Mouse (Mus musculus) thymus, adult 2 months (tissue): ENCODE measurements at regions not wholly inside any gene's neighbourhood (a gene's known extent, or its start where the extent isn't known, plus 50 kb on each side); places are given as distances from the start of the nearest gene placed in this dataset.
A peak's percentile ranks its signal among the peaks of the same experiment; 100 is the strongest.

Source experiments
- DNase-seq: peaks from one replicate; pipeline ENCODE4 v3.0.0; 2021
- H3K27ac ChIP-seq: fragments of 200-500 bp; 2 replicates; pipeline ENCODE4 v1.5.1; 2012; ENCODE audit warnings: low read length, control low read depth; ENCODE audit not compliant: control insufficient read depth, insufficient read depth
- H3K27me3 ChIP-seq: fragments of 200-500 bp; 2 replicates; pipeline ENCODE4 v1.6.1; 2012; ENCODE audit warnings: mild to moderate bottlenecking, low read length, moderate library complexity, mixed read lengths; ENCODE audit not compliant: control insufficient read depth, insufficient read depth
- H3K36me3 ChIP-seq: fragments of 200-500 bp; 2 replicates; pipeline ENCODE4 v1.6.1; 2012; ENCODE audit warnings: mild to moderate bottlenecking, low read length, moderate library complexity; ENCODE audit not compliant: control insufficient read depth, insufficient read depth
- H3K4me1 ChIP-seq: fragments of 200-500 bp; replicated peaks from 2 replicates; pipeline ENCODE4 v1.6.1; 2012; ENCODE audit warnings: low read length; ENCODE audit not compliant: control insufficient read depth, insufficient read depth
- H3K4me3 ChIP-seq: fragments of 200-500 bp; 2 replicates; pipeline ENCODE4 v1.5.1; 2012; ENCODE audit warnings: mild to moderate bottlenecking, low read length, control low read depth, moderate library complexity; ENCODE audit not compliant: control insufficient read depth, insufficient read depth
- CTCF ChIP-seq: fragments of 200-500 bp; IDR thresholded peaks from 2 replicates; pipeline ENCODE4 v1.5.1; 2012; ENCODE audit warnings: mild to moderate bottlenecking, control low read depth, low read length, moderate library complexity, borderline replicate concordance; ENCODE audit not compliant: control insufficient read depth, poor library complexity, insufficient read depth; ENCODE audit errors: extremely low read depth
- POLR2A ChIP-seq: fragments of 200-500 bp; IDR thresholded peaks from 2 replicates; pipeline ENCODE4 v1.6.1; 2012; ENCODE audit warnings: mild to moderate bottlenecking, low read length, control low read depth, moderate library complexity; ENCODE audit not compliant: control insufficient read depth, poor library complexity, insufficient read depth; ENCODE audit errors: extremely low read depth
- WGBS: fragments of 180-500 bp; shearing (Covaris S2); methylation state at CpG from one replicate; pipeline ENCODE4 v1.1.7; 2018; 5-methylcytosine and 5-hydroxymethylcytosine counted together

DNA sequence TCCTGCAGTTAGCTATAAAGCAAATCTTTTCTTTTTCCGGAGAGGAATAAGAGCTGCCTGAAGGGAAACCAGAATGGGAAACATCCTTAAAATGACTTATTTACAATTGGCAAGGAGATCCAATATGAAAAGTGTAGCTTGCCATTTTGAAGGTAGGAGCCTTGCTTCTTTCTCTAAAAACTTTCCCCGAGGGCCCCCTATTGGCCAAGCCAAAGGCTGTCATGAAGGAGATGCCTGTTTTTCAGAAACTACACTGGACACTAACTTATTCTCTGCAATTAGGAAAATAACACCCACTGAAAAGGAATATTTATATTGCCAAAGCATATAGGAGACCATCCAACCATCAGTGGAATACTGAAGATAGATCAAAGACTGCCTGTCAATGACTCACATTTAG is 312.8 kb upstream of the Thrb start:
- H3K36me3 ChIP-seq = no peaks in the 10 kb centered on the region
- no peak overlapping the region for H3K27ac ChIP-seq
- DNase-seq = no peak
- no peaks in the 10 kb centered on the region for H3K4me1 ChIP-seq
- no peak overlapping the region for H3K4me3 ChIP-seq
- H3K27me3 ChIP-seq = no peaks in the 10 kb centered on the region
- TF ChIP-seq CTCF (no peak), POLR2A (no peak)
- WGBS = 85% methylated on average over 2 of the region's 2 CpGs

DNA sequence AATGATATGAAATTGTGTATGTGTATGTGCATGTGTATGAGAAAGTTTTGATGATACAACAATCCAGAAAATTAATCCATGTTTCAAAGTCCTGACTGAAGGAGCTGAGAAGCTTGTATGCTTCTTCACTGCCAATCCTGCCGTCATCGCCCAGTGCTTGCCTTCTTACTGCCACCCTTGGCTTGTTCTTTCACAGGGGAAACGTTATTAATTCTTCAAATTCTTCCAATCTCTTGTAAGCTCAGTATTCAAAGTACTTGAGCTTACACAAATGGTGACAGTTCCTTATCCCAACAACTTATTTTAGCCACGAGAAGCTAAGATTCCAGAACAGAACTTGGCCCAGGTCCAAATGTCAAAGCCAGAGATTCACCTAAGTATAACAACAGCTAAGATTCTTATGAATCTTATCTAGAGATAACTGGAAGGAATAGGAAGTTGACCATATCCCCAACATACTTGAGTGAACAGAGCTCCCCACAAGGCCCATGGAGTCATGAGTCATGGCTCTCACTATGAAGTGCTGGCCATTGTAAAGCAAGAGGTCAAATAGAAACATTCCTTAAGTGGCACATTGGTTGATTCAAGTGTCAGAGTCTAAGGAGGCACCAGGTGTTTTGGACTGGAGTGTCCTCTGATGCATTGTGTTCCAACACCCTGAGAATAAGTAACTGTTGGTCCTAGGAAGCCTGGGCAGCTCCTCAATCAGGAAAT is 307.6 kb upstream of the Thrb start:
- no peak for DNase-seq
- Histone ChIP-seq H3K27me3 (no peaks in the 10 kb centered on the region), H3K36me3 (no peaks in the 10 kb centered on the region), H3K4me1 (no peaks in the 10 kb centered on the region), H3K4me3 (no peak overlapping the region), H3K27ac (no peak overlapping the region)
- WGBS = 83% methylated on average over 4 of the region's 4 CpGs
- TF ChIP-seq POLR2A (no peak), CTCF (no peak)

DNA sequence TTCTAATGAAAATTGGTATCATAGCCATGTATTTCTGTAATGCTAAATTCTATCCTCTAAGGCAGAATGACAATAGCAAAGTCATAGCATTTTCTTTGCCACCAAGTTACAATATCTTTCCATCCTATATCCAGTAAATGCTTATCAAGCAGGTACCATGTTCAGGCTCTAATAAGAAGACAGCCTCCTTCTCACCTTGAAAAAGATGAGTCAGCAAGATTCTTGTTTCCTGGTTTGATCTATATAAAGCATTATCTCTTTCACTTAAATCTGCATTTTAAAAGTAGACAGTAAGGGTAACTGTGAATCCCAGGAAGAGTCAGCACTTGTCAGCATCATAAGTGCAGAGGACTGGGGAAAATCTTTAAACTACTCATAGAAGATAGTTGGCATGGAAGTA is 298.2 kb upstream of the Thrb start:
- no peaks in the 10 kb centered on the region for H3K27me3 ChIP-seq
- H3K4me1 ChIP-seq = no peaks in the 10 kb centered on the region
- H3K27ac ChIP-seq = no peak overlapping the region
- TF ChIP-seq POLR2A (no peak), CTCF (no peak)
- no peaks in the 10 kb centered on the region for H3K36me3 ChIP-seq
- no peak overlapping the region for H3K4me3 ChIP-seq
- no peak for DNase-seq

DNA sequence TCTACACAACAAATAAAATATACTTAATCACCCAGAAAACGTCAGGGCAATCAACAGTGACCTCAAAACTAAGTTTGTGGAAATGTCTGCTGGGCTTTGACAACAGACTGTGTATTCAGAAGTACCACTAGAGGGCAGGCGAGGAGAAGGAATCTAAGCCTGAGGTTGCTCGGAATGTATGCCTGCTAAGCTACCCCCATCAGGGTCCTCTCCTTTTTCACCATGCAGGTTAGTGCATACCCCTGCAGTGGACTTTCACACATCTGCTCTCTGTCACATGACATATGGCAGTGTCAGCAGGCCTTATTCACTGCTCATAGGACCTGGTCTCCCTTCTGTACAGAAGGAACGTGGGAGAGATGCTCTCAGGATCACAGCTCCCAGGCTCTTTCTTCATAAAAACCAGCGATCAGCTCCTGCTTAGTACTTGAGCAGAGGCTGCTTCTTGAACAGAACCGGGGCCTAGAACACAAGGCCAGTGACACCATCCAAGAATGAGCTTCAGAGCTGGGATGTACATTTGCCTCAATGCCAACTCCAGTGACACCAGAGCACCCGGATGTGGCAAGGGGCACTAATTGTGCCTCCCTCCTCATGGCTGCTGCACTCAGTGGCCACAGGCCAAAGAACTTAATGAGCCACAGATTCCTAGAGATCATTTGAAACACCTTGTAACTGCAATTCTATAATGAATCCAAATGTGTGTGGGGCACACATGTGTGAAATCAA is 257.1 kb upstream of the Thrb start:
- 50% methylated on average over 7 of the region's 7 CpGs for WGBS
- Histone ChIP-seq H3K4me1 (no peaks in the 10 kb centered on the region), H3K4me3 (no peak overlapping the region), H3K36me3 (no peaks in the 10 kb centered on the region), H3K27me3 (no peaks in the 10 kb centered on the region), H3K27ac (no peak overlapping the region)
- peak; percentile 29 for DNase-seq
- no peak for TF ChIP-seq POLR2A
- TF ChIP-seq CTCF = no peak

DNA sequence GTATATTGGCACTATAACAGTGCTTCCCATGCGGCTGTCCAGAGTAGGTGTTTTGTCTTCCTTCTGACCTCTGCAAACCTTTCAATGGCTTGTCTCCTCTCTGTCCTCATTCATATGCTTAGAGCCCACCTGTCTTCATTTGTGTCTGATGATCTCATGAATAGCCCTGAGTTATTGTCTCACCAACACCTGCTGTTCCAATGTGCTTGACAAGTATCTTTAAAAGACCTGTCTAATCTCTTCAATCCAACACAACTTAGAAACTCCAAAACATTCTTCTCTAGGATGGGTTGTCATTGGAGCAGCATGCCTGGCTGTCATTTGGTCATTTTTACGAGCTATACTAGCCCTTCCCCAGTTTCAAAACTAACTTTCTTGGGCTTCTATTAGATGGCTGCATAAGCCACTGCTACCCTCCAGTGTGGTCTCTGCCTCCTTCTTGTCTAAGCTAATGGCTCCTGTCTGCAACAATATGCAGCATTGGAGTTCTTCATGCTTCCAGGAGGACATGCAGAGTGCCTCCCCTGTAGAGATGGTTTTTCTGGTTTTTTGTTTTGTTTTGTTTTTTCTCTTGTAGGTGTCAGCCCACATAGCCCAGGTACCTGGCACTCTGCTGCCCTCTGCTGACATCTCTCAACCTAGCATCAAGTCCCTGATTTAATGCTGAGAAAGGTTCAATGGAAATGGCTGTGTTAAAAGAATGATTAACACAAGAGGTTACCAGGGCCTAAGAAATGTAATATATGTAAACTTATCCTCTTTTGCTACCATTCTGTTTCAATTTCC is 254.3 kb upstream of the Thrb start:
- peak; percentile 47 for DNase-seq
- TF ChIP-seq POLR2A = no peak
- TF ChIP-seq CTCF = no peak
- H3K4me1 ChIP-seq = no peaks in the 10 kb centered on the region; the same call in 1 of the 2 replicates
- no peak overlapping the region for H3K4me3 ChIP-seq
- 91% methylated on average over 2 of the region's 2 CpGs for WGBS
- no peaks in the 10 kb centered on the region for H3K36me3 ChIP-seq
- H3K27me3 ChIP-seq = no peaks in the 10 kb centered on the region
- no peak overlapping the region for H3K27ac ChIP-seq

- Histone ChIP-seq H3K4me3 (no peak overlapping the region), H3K27me3 (no peaks in the 10 kb centered on the region), H3K27ac (no peak overlapping the region), H3K36me3 (no peaks in the 10 kb centered on the region), H3K4me1 (no peaks in the 10 kb centered on the region; the same call in 1 of the 2 replicates)
- DNase-seq = no peak
- TF ChIP-seq POLR2A (no peak), CTCF (no peak)
These were observed 253.2 kb upstream of the Thrb start for GRCm38 (mm10) chr14:17406879-17407278.
